Mouse (Mus musculus) thymus, adult 18-20 months (tissue): Measurements from ENCODE around the gene Cux2.

Source experiments
- DNase-seq, 2 experiments: peaks; one replicate each; pipeline ENCODE4 v3.0.0; 2022; ENCODE audit warnings: mixed read lengths in 2 of 2

Cux2 gene

DNA sequence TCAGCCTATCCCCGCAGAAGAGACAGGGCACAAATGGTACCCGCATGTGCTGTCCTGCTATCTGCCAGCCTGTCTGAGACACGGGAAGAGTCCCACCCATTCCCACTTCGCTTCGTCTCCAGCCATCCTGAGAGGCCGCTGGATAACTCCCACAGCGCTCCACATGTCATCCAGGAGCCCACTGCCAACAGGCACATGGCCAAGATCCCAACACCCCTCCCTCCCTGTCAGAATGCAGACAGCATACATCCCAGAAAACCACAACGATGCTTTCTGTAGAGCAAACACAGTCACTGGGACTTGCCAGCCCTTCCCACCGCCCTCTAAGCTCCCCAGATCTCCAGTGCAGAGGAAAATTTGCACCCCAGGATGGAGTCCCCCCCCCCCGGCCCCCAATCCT lies 90.2 kb downstream of the Cux2 start:
- no peak for DNase-seq

GRCm38 (mm10) chr5:121958551-121958950 lies 91.4 kb downstream of the Cux2 start:
- no peak for DNase-seq

DNA sequence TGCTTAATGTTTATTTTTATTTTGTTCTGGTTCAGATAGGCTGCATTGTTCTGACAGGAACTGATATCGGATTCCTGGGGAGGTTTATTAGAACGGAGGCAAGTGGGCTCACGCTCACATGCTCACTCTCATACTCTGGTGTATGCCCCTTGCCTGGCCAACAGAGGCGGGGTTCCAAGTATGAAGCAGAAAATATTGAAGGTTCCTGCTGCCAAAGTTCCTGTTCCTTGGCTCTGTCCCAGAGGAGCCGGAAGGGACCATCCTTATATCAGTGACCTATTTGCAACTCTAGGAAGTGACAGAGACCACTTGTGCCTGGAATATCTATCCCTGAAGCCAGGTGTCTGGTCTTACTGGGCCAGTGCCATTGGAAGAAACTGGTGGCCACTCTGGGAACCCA lies 94.1 kb downstream of the Cux2 start:
- no peak for DNase-seq

DNA sequence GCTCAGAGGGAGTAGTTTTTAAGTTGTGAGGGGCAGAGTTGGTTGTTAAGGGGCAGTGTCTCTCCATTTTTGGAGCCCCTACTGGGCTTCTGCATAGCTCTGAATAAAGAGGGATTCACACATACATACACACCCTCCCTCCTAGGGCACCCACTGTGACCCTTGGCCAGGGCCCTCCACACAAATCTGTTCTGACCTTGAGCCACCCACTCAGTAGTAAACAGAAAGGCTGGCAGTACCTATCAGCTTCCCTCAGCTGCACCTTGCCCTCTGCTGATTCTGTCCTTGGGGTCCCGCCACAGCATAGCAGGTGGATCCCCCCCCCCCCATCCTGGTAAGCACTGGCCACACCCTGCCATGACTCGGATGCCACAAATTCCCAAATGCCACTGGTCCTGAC lies 99.7 kb downstream of the Cux2 start:
- no peak for DNase-seq

- DNase-seq, result no peak
Measured at GRCm38 (mm10) chr5:121949050-121949443, 100.9 kb downstream of the Cux2 start.

DNA sequence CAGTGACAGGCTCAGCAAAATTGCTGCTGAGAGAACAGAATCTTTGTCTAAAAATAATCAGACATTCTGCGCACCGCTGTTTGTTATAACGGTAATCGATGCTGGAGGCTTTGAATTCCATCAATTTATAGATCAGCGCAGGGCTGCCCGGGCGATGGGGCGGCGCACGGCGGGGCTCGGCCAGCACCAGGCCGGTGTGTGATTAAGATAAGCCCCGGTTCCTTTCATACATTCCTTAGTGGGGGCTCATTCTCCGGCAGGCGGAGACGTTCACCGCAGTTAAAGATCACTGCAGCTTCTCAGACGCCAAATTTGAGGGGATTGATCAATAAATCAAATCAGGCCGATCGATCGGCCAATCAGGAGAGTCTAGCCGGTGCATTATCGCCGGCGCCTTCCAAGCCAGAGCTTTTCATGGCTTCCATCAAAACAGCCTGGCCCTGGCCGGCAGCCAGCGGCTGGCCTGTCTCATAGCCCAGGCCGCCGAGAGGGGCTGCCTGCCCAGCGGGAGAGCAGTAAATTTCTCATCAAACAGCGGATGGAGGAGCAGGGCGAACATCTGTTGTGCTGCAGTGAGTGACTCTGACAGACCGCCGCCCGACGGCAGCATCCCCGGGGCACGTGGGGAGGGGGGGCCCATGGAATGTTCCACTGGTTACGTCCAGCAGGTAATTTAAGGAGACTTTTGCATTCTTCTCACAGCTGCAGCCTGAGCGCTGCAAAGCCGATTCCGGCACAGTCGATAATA lies 101.4 kb downstream of the Cux2 start:
- no peak for DNase-seq

GRCm38 (mm10) chr5:121946657-121947245 lies 103.2 kb downstream of the Cux2 start:
- no peak for DNase-seq

- DNase-seq, result no peak
Measured at GRCm38 (mm10) chr5:121945819-121946218, 104.1 kb downstream of the Cux2 start.

DNA sequence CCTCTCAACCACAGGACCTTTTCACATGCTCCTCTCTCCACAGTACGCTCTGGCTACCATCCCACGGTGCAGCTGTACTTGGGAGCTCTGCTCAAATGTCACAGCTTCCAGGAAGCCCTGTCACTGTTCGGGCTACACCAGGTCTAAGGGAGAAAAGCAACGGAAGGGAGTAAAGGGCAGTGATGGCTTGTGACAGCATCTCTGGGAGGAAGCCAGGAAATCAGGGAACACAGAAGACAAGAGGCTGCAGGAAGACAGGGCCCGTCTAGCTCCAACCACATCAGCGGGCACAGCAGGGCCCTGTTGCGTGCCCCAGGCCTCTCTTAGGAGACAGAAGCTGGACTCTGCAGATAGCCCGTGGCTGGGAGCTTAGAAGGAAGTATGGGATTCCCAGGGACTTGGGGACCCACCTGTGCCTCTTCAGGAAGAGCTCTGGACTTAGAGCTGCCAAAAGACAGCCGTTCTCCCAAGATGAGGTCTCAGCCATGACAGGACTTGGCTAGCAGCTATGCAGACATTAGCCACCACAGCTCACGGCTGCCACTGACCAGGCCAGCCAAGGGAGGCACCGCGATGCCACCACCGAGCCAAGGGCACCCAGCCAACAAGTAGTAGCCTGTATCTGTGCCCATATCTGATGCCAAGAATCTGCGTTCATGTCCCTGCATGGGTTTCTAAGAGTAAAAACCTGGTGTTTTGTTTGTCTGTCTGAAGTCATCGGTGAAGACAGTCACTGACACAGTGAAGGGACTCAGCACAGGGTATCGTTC lies 105.7 kb downstream of the Cux2 start:
- no peak for DNase-seq

GRCm38 (mm10) chr5:121943472-121943871 lies 106.4 kb downstream of the Cux2 start:
- DNase-seq, result no peak

- no peak for DNase-seq
Measured at GRCm38 (mm10) chr5:121938065-121938849, 111.6 kb downstream of the Cux2 start.

GRCm38 (mm10) chr5:121930261-121930660 lies 119.6 kb downstream of the Cux2 start:
- DNase-seq, result no peak

DNA sequence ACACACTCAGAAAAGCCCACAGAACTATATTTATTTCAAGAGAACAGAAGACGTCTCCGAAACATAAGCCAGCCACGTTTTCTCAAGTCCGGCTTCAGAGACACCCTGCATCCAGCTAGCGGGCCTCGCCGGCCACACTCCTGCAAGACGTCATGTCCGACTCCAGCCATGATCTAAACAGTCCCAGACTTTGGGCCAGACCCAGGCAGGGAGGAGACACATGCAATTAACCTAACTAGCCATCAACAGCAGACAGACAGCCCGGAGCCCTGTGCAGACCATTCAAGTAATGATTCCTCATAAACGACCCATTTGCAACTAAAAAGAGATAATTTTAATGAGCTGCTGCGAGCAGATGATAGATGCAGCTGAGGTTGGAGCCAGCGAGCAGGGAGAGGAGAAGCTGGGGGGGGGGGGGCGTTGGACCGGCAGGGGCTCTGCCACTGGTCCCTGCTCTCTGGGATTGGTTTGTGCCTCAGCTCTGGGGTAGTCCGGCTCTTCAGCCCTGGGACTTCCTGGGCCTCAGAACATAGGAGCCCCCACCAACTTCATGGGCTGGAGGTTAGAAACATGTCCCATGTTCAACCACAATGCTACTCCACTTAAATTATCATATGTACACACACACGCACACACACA lies 121.4 kb downstream of the Cux2 start:
- DNase-seq, result no peak

DNA sequence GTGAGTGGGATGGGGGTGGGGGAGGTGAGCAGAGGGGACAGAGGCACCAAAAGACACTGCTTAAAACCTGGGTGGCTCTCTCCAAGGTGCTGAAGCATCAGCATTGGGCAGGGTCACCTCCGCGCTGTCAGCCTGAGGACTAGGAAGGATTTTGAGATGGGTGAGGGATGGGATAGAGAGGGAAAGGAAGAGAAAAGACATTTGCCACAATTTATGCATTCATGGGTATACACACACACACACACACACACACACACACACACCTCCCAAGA lies 123.4 kb downstream of the Cux2 start:
- no peak for DNase-seq

DNA sequence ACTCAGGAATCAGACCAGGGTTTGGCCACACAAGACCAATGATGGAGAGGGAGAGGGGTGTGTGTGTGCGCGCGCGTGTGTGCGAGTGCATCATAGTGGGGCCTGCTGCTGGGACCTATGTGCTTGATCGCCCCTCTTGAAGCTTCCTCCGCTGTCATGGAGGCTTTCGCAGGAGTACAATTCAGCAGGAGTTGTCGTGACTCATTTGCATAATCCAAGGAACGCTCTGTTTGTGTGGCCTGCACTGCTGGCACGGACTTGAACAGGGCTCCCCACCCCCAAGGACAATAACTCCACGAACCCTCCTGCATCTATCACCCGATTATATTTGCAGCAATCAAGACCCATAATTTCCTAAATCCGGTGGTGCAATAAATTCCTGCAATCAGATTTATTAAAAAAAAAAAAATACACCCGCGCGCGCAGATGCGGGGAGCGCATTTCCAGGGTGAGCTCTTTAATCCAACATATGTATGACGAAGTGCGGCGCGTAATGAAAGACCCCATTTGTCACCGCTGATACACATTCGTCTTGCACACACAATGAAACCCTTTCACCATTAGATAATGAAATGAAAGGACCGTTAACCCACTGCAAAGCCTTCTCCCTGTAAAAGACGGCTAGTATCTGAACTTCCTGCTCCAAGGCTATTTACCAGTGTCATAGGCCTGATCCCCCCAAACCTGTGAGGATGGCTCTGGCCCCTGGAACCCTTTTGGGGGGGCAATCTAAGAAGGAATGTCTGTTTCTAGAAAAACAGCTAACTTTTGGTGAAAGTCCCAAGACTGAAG lies 124.0 kb downstream of the Cux2 start:
- no peak for DNase-seq

DNA sequence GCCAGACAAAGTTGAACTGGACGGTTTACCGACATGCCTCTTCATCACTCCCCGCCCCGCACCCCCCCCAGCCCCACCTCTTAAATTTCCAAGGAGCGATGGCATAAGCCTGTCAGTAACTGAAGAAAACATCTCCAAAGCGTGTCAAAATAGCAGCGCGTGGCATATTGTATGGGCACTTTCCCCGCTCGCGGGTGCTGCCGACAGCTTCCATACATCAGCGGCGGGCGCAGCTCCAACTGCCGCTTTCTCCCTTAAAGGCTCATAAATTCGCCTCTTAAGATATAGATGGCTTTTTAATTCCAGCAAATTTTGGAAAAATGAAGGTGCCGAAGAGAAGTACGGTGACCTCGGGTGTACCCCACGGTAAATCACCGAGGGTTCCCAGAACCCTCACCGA lies 124.6 kb downstream of the Cux2 start:
- DNase-seq, result no peak

- no peak for DNase-seq
Measured at GRCm38 (mm10) chr5:121924423-121924822, 125.5 kb downstream of the Cux2 start.

GRCm38 (mm10) chr5:121922942-121923826 lies 126.7 kb downstream of the Cux2 start:
- DNase-seq, result no peak

- DNase-seq, result no peak
Measured at GRCm38 (mm10) chr5:121919216-121919615, 130.7 kb downstream of the Cux2 start.

GRCm38 (mm10) chr5:121916813-121917212 lies 133.1 kb downstream of the Cux2 start:
- no peak for DNase-seq

DNA sequence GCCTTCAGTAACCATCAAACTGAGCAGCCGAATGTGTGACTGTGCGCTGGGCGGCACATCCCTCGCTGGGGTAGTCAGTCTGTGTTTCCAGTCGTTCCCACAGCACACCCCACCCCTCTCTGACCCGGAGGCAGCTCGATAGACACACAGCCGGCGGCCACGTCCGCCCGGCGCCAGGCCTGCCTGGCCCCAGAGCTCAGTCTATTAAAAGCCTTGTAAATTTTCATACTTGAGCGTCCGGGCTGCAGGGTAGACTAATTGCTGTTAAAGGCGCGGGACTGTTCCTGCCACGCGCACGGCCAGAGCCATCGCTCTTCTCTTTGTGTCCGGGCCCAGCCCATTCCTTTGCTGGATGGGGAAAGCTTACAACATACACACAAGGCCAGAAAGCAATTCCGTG lies 135.9 kb downstream of the Cux2 start:
- DNase-seq, result no peak
